Mouse (Mus musculus) embryonic fibroblast, embryonic 13.5 days (primary cell): ENCODE results near the gene Sdk2. TPM values are rescaled to one million over a fixed set of nuclear protein-coding genes. Genes with fewer than 3 reads are reported as not detected.

ENCODE experiments used
- H3K27ac ChIP-seq: 2 replicates; pipeline ENCODE4 v1.5.1; 2012; ENCODE audit warnings: low read length, control low read depth, inconsistent platforms; ENCODE audit not compliant: insufficient read depth
- H3K4me1 ChIP-seq: 2 replicates; pipeline ENCODE4 v1.6.1; 2011; ENCODE audit warnings: low read length; ENCODE audit not compliant: control insufficient read depth, insufficient read depth
- H3K4me3 ChIP-seq: 2 replicates; pipeline ENCODE4 v1.5.1; 2011; ENCODE audit warnings: mild to moderate bottlenecking, control low read depth, low read length; ENCODE audit not compliant: insufficient read depth
- CTCF ChIP-seq: IDR thresholded peaks from 2 replicates; pipeline ENCODE4 v1.5.1; 2011; ENCODE audit warnings: mild to moderate bottlenecking, control low read depth, low read length, moderate library complexity, borderline replicate concordance; ENCODE audit not compliant: insufficient read depth
- POLR2A ChIP-seq: IDR thresholded peaks from 2 replicates; pipeline ENCODE4 v1.6.1; 2011; ENCODE audit warnings: low read depth, mild to moderate bottlenecking, control low read depth, low read length, moderate library complexity
- polyA plus RNA-seq: library from polyadenylated mRNA; stranded (reverse); fragments of >200 nt; gene quantifications from 2 replicates; pipeline ENCODE4 v1.2.4, GENCODE M21; 2011; ENCODE audit warnings: low read depth; ENCODE audit not compliant: missing spikeins, insufficient read length

Gene Sdk2
- polyA plus RNA-seq, 1 experiment: 0.83 TPM

- Histone ChIP-seq H3K4me1 (no peaks in the 10 kb centered on the region), H3K4me3 (no peak overlapping the region), H3K27ac (no peak overlapping the region)
- no peak for TF ChIP-seq POLR2A
- peak; percentile 87 for TF ChIP-seq CTCF
Measured at GRCm38 (mm10) chr11:113865627-113866026, 201.2 kb downstream of the Sdk2 start.

GRCm38 (mm10) chr11:113863408-113863807, 203.4 kb downstream of the Sdk2 start:
- TF ChIP-seq CTCF: 0 out of 2 replicates have a peak, but pooled peaks have one; percentile 27
- no peak for TF ChIP-seq POLR2A
- Histone ChIP-seq H3K4me1 (no peaks in the 10 kb centered on the region), H3K4me3 (no peak overlapping the region), H3K27ac (no peak overlapping the region)

- Histone ChIP-seq H3K27ac (no peak overlapping the region), H3K4me1 (no peaks in the 10 kb centered on the region), H3K4me3 (no peak overlapping the region)
- TF ChIP-seq CTCF (no peak), POLR2A (no peak)
Measured at GRCm38 (mm10) chr11:113855661-113856060, 211.2 kb downstream of the Sdk2 start.

- TF ChIP-seq CTCF: no peak
- no peak overlapping the region for H3K4me3 ChIP-seq
- no peak overlapping the region for H3K27ac ChIP-seq
- H3K4me1 ChIP-seq: no peaks in the 10 kb centered on the region
Measured at GRCm38 (mm10) chr11:113851750-113852149, 215.1 kb downstream of the Sdk2 start.

GRCm38 (mm10) chr11:113849322-113849721, 217.5 kb downstream of the Sdk2 start:
- no peak for TF ChIP-seq POLR2A
- TF ChIP-seq CTCF: no peak
- Histone ChIP-seq H3K4me3 (no peak overlapping the region), H3K4me1 (no peaks in the 10 kb centered on the region), H3K27ac (no peak overlapping the region)

GRCm38 (mm10) chr11:113843920-113844319, 222.9 kb downstream of the Sdk2 start:
- no peak overlapping the region for H3K27ac ChIP-seq
- no peaks in the 10 kb centered on the region for H3K4me1 ChIP-seq
- no peak for TF ChIP-seq CTCF
- no peak for TF ChIP-seq POLR2A
- no peak overlapping the region for H3K4me3 ChIP-seq

- H3K4me1 ChIP-seq: no peaks in the 10 kb centered on the region
- no peak overlapping the region for H3K4me3 ChIP-seq
- no peak overlapping the region for H3K27ac ChIP-seq
- TF ChIP-seq CTCF: no peak
- no peak for TF ChIP-seq POLR2A
Measured at GRCm38 (mm10) chr11:113842879-113843278, 224.0 kb downstream of the Sdk2 start.

- H3K4me3 ChIP-seq: no peak overlapping the region
- H3K27ac ChIP-seq: no peak overlapping the region
- TF ChIP-seq CTCF (no peak), POLR2A (no peak)
- H3K4me1 ChIP-seq: no peaks in the 10 kb centered on the region
Measured at GRCm38 (mm10) chr11:113831608-113832007, 235.2 kb downstream of the Sdk2 start.

- Histone ChIP-seq H3K27ac (no peak overlapping the region), H3K4me1 (no peaks in the 10 kb centered on the region), H3K4me3 (no peak overlapping the region)
- TF ChIP-seq CTCF: no peak
- no peak for TF ChIP-seq POLR2A
Measured at GRCm38 (mm10) chr11:113828081-113828554, 238.7 kb downstream of the Sdk2 start.

- Histone ChIP-seq H3K4me1 (peaks cover 4% of the 10 kb centered on the region; the same call in 1 of the 2 replicates), H3K4me3 (no peak overlapping the region), H3K27ac (no peak overlapping the region)
- no peak for TF ChIP-seq CTCF
- no peak for TF ChIP-seq POLR2A
Measured at GRCm38 (mm10) chr11:113820005-113820404, 246.8 kb downstream of the Sdk2 start.

GRCm38 (mm10) chr11:113819001-113819400, 247.8 kb downstream of the Sdk2 start:
- no peak overlapping the region for H3K4me3 ChIP-seq
- H3K27ac ChIP-seq: no peak overlapping the region
- H3K4me1 ChIP-seq: peaks cover 4% of the 10 kb centered on the region; the same call in 1 of the 2 replicates
- no peak for TF ChIP-seq POLR2A
- no peak for TF ChIP-seq CTCF
